Mouse (Mus musculus): ENCODE data around the gene Alox15. TPM values are rescaled to one million over a fixed set of nuclear protein-coding genes. Genes with fewer than 3 reads are reported as not detected.
"Not testable (repeated sequence)": the region's sequence is repeated elsewhere in the genome, so short reads cannot be mapped to it uniquely, and the experiment has no call there.

Gene Alox15
- polyA plus RNA-seq, 1 experiment from 2014 or later = 2.0 TPM

GRCm38 (mm10) chr11:70368626-70369025 lies 16.8 kb upstream of the Alox15 start:
- ATAC-seq (ENCODE audit: low FRiP score, low TSS enrichment); H3K36me3 ChIP-seq (ENCODE audit: insufficient read depth, low read length); H3K4me1 ChIP-seq (ENCODE audit: insufficient read depth, low read length); H3K4me2 ChIP-seq (replicated peaks; ENCODE audit: low read depth, low read length); H3K4me3 ChIP-seq (ENCODE audit: low read length); H3K27me3 ChIP-seq (ENCODE audit: insufficient read depth, low read length); H3K27ac ChIP-seq (ENCODE audit: low read length); H3K9me3 ChIP-seq (ENCODE audit: low read length); H3K9ac ChIP-seq (replicated peaks; ENCODE audit: low read length): not testable (repeated sequence)
- 70% methylated on average over 2 of the region's 2 CpGs for WGBS

GRCm38 (mm10) chr11:70367701-70368100 lies 15.9 kb upstream of the Alox15 start:
- not testable (repeated sequence) for H3K36me3 ChIP-seq (ENCODE audit: insufficient read depth, low read length); H3K4me1 ChIP-seq (ENCODE audit: insufficient read depth, low read length); H3K9me3 ChIP-seq (ENCODE audit: low read length); ATAC-seq (ENCODE audit: low FRiP score, low TSS enrichment); H3K4me3 ChIP-seq (ENCODE audit: low read length); H3K4me2 ChIP-seq (replicated peaks; ENCODE audit: low read depth, low read length); H3K27me3 ChIP-seq (ENCODE audit: insufficient read depth, low read length); H3K9ac ChIP-seq (replicated peaks; ENCODE audit: low read length); H3K27ac ChIP-seq (ENCODE audit: low read length)
- 74% methylated on average over 6 of the region's 6 CpGs for WGBS

- no peak overlapping the region for H3K4me3 ChIP-seq (ENCODE audit: low read length)
- no peak for ATAC-seq (ENCODE audit: low FRiP score, low TSS enrichment)
- H3K9ac ChIP-seq (replicated peaks; ENCODE audit: low read length) = no peak overlapping the region
- WGBS = 65% methylated on average over 9 of the region's 9 CpGs
- no peak overlapping the region for H3K4me2 ChIP-seq (replicated peaks; ENCODE audit: low read depth, low read length)
- H3K27ac ChIP-seq (ENCODE audit: low read length) = no peak overlapping the region
- peaks cover 10% of the 10 kb centered on the region for H3K4me1 ChIP-seq (ENCODE audit: insufficient read depth, low read length)
- H3K9me3 ChIP-seq (ENCODE audit: low read length) = no peaks in the 10 kb centered on the region
- H3K27me3 ChIP-seq (ENCODE audit: insufficient read depth, low read length) = peaks cover 39% of the 10 kb centered on the region
- H3K36me3 ChIP-seq (ENCODE audit: insufficient read depth, low read length) = no peaks in the 10 kb centered on the region
Measured at GRCm38 (mm10) chr11:70348630-70349029, 3.2 kb downstream of the Alox15 start.

- H3K4me1 ChIP-seq (ENCODE audit: insufficient read depth, low read length) = peaks cover 10% of the 10 kb centered on the region
- peaks cover 31% of the 10 kb centered on the region for H3K27me3 ChIP-seq (ENCODE audit: insufficient read depth, low read length)
- H3K9ac ChIP-seq (replicated peaks; ENCODE audit: low read length) = no peak overlapping the region
- H3K9me3 ChIP-seq (ENCODE audit: low read length) = no peaks in the 10 kb centered on the region
- H3K36me3 ChIP-seq (ENCODE audit: insufficient read depth, low read length) = no peaks in the 10 kb centered on the region
- H3K4me2 ChIP-seq (replicated peaks; ENCODE audit: low read depth, low read length) = no peak overlapping the region
- no peak overlapping the region for H3K27ac ChIP-seq (ENCODE audit: low read length)
- WGBS = 81% methylated on average over 10 of the region's 10 CpGs
- H3K4me3 ChIP-seq (ENCODE audit: low read length) = no peak overlapping the region
- no peak for ATAC-seq (ENCODE audit: low FRiP score, low TSS enrichment)
Measured at GRCm38 (mm10) chr11:70347861-70348260, 4.0 kb downstream of the Alox15 start.

- Histone ChIP-seq H3K9me3 (ENCODE audit: low read length) (no peaks in the 10 kb centered on the region), H3K4me1 (ENCODE audit: insufficient read depth, low read length) (no peaks in the 10 kb centered on the region), H3K36me3 (ENCODE audit: insufficient read depth, low read length) (no peaks in the 10 kb centered on the region), H3K4me3 (ENCODE audit: low read length) (no peak overlapping the region), H3K4me2 (replicated peaks; ENCODE audit: low read depth, low read length) (no peak overlapping the region), H3K27ac (ENCODE audit: low read length) (no peak overlapping the region), H3K27me3 (ENCODE audit: insufficient read depth, low read length) (peaks cover 8% of the 10 kb centered on the region), H3K9ac (replicated peaks; ENCODE audit: low read length) (no peak overlapping the region)
- WGBS = 86% methylated on average over 8 of the region's 8 CpGs
- ATAC-seq (ENCODE audit: low FRiP score, low TSS enrichment) = no peak
Measured at GRCm38 (mm10) chr11:70345546-70345945, 6.3 kb downstream of the Alox15 start.

- 77% methylated on average over 10 of the region's 10 CpGs for WGBS
- Histone ChIP-seq H3K9me3 (ENCODE audit: low read length) (no peaks in the 10 kb centered on the region), H3K4me3 (ENCODE audit: low read length) (no peak overlapping the region), H3K27me3 (ENCODE audit: insufficient read depth, low read length) (peaks cover 5% of the 10 kb centered on the region), H3K9ac (replicated peaks; ENCODE audit: low read length) (no peak overlapping the region), H3K36me3 (ENCODE audit: insufficient read depth, low read length) (no peaks in the 10 kb centered on the region), H3K27ac (ENCODE audit: low read length) (no peak overlapping the region), H3K4me2 (replicated peaks; ENCODE audit: low read depth, low read length) (no peak overlapping the region), H3K4me1 (ENCODE audit: insufficient read depth, low read length) (no peaks in the 10 kb centered on the region)
- no peak for ATAC-seq (ENCODE audit: low FRiP score, low TSS enrichment)
Measured at GRCm38 (mm10) chr11:70345061-70345460, 6.8 kb downstream of the Alox15 start.

GRCm38 (mm10) chr11:70339481-70339880 lies 12.3 kb downstream of the Alox15 start:
- Histone ChIP-seq H3K4me2 (replicated peaks; ENCODE audit: low read depth, low read length) (no peak overlapping the region), H3K27ac (ENCODE audit: low read length) (no peak overlapping the region), H3K36me3 (ENCODE audit: insufficient read depth, low read length) (no peaks in the 10 kb centered on the region), H3K4me3 (ENCODE audit: low read length) (no peak overlapping the region), H3K27me3 (ENCODE audit: insufficient read depth, low read length) (no peaks in the 10 kb centered on the region), H3K9me3 (ENCODE audit: low read length) (no peaks in the 10 kb centered on the region), H3K4me1 (ENCODE audit: insufficient read depth, low read length) (no peaks in the 10 kb centered on the region), H3K9ac (replicated peaks; ENCODE audit: low read length) (no peak overlapping the region)
- no peak for ATAC-seq (ENCODE audit: low FRiP score, low TSS enrichment)
- 39% methylated on average over 7 of the region's 7 CpGs for WGBS

GRCm38 (mm10) chr11:70334477-70334876 lies 17.4 kb downstream of the Alox15 start:
- H3K27ac ChIP-seq (ENCODE audit: low read length) = no peak overlapping the region
- 0 out of 2 replicates have a peak, but pooled peaks cover 5% of the 10 kb centered on the region for H3K27me3 ChIP-seq (ENCODE audit: insufficient read depth, low read length)
- no peaks in the 10 kb centered on the region for H3K36me3 ChIP-seq (ENCODE audit: insufficient read depth, low read length)
- ATAC-seq (ENCODE audit: low FRiP score, low TSS enrichment) = no peak
- no peak overlapping the region for H3K4me3 ChIP-seq (ENCODE audit: low read length)
- H3K9ac ChIP-seq (replicated peaks; ENCODE audit: low read length) = no peak overlapping the region
- no peak overlapping the region for H3K4me2 ChIP-seq (replicated peaks; ENCODE audit: low read depth, low read length)
- no peaks in the 10 kb centered on the region for H3K4me1 ChIP-seq (ENCODE audit: insufficient read depth, low read length)
- H3K9me3 ChIP-seq (ENCODE audit: low read length) = no peaks in the 10 kb centered on the region
- WGBS = 27% methylated on average over 4 of the region's 4 CpGs

- H3K9ac ChIP-seq (replicated peaks; ENCODE audit: low read length) = no peak overlapping the region
- WGBS = 81% methylated on average over 8 of the region's 8 CpGs
- H3K4me3 ChIP-seq (ENCODE audit: low read length) = no peak overlapping the region
- H3K4me2 ChIP-seq (replicated peaks; ENCODE audit: low read depth, low read length) = no peak overlapping the region
- no peaks in the 10 kb centered on the region for H3K9me3 ChIP-seq (ENCODE audit: low read length)
- peaks cover 6% of the 10 kb centered on the region for H3K4me1 ChIP-seq (ENCODE audit: insufficient read depth, low read length)
- H3K27me3 ChIP-seq (ENCODE audit: insufficient read depth, low read length) = peaks cover 39% of the 10 kb centered on the region
- no peak overlapping the region for H3K27ac ChIP-seq (ENCODE audit: low read length)
- H3K36me3 ChIP-seq (ENCODE audit: insufficient read depth, low read length) = no peaks in the 10 kb centered on the region
- ATAC-seq (ENCODE audit: low FRiP score, low TSS enrichment) = no peak
Measured at GRCm38 (mm10) chr11:70324726-70325125, 27.1 kb downstream of the Alox15 start.

- no peaks in the 10 kb centered on the region for H3K9me3 ChIP-seq (ENCODE audit: low read length)
- no peak within 1 kb of the TSS for H3K27ac ChIP-seq (ENCODE audit: low read length)
- H3K4me1 ChIP-seq (ENCODE audit: insufficient read depth, low read length) = peaks cover 6% of the 10 kb centered on the region
- H3K4me2 ChIP-seq (replicated peaks; ENCODE audit: low read depth, low read length) = peak within 1 kb of the TSS; percentile 39
- H3K27me3 ChIP-seq (ENCODE audit: insufficient read depth, low read length) = peaks cover 46% of the 10 kb centered on the region
- 25% methylated on average over 7 of the region's 7 CpGs for WGBS
- peak within 1 kb of the TSS; percentile 20 for H3K4me3 ChIP-seq (ENCODE audit: low read length)
- ATAC-seq (ENCODE audit: low FRiP score, low TSS enrichment) = no peak
- no peaks in the 10 kb centered on the region for H3K36me3 ChIP-seq (ENCODE audit: insufficient read depth, low read length)
- no peak within 1 kb of the TSS for H3K9ac ChIP-seq (replicated peaks; ENCODE audit: low read length)
Measured at GRCm38 (mm10) chr11:70322528-70322927, 29.3 kb downstream of the Alox15 start, which contains the start of gene Alox12e. Alox12e (minus strand) TSS chr11:70322628.

Data from kidney, embryonic 16.5 days (tissue).